Mouse (Mus musculus): ENCODE results near the gene Mapre3.

DNA sequence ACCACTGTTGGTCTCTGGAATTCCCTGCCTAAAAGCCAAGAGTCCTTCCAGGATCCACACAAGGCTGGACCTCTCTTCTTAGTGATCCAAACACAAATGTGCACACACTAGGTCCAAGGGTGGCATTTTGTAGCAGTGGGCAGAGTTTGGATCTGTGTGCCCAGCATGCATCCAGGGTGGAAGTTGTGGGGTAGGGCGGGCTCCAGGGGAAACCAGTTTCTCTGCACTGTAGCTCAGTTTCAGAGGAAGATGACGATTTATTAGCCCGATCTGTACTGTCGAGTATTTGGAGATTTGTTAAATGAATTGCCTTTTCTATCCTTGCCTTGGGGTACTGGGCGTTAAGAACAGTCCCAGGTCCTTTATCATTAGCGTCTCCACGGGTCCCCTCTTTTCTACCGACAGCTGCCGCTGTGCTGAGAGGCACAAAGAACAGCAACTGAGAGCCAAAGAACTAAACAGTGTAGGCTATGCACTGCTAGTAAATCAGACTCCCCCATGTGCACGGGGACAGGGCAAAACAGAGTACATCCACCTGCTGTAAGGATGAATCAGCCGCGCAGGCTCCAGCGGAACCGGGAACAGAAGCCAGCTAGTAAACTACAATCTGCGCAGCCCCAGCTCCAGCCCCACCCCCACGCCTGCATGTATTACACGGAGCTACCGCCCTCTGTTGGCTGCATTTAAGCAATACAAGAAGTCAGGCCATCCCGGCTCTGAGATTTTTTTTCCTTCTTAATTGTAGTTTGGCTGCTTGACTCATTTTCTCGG, 39.7 kb upstream of the Mapre3 start:
- TF ChIP-seq EP300 (optimal IDR thresholded peaks at IDR 0.05) (no peak), CTCF (IDR thresholded peaks at IDR 0.05; ENCODE audit: low read depth) (peak; percentile 96)

Data from stomach, postnatal 0 days (tissue).